Mouse (Mus musculus): ENCODE measurements around the gene H2-DMb2.
"Not testable (repeated sequence)": the region's sequence is repeated elsewhere in the genome, so short reads cannot be mapped to it uniquely, and the experiment has no call there.

The H2-DMb2 gene

GRCm38 (mm10) chr17:34135297-34136224 is 7.5 kb upstream of the H2-DMb2 start:
- peak; percentile 97 to 99 for DNase-seq (ENCODE audit: low spot score in 2 of 2)

- DNase-seq (ENCODE audit: low spot score in 2 of 2): no peak
Measured at GRCm38 (mm10) chr17:34137601-34138000, 5.5 kb upstream of the H2-DMb2 start.

GRCm38 (mm10) chr17:34138655-34139054 is 4.5 kb upstream of the H2-DMb2 start:
- no peak for DNase-seq (ENCODE audit: low spot score in 2 of 2)

- DNase-seq (ENCODE audit: low spot score in 2 of 2): no peak
Measured at GRCm38 (mm10) chr17:34139416-34139815, 3.7 kb upstream of the H2-DMb2 start.

- DNase-seq (ENCODE audit: low spot score in 2 of 2): no peak
Measured at GRCm38 (mm10) chr17:34140240-34140639, 2.9 kb upstream of the H2-DMb2 start.

GRCm38 (mm10) chr17:34141448-34141847 is 1.7 kb upstream of the H2-DMb2 start:
- DNase-seq (ENCODE audit: low spot score in 2 of 2): no peak

GRCm38 (mm10) chr17:34142456-34143010 is 574 bp upstream of the H2-DMb2 start:
- DNase-seq (ENCODE audit: low spot score in 2 of 2): no peak

GRCm38 (mm10) chr17:34143461-34143860 is 354 bp downstream of the H2-DMb2 start:
- DNase-seq (ENCODE audit: low spot score in 2 of 2): no peak

- not testable (repeated sequence) for DNase-seq (ENCODE audit: low spot score in 2 of 2)
Measured at GRCm38 (mm10) chr17:34144221-34144620, 1.1 kb downstream of the H2-DMb2 start.

- no peak for DNase-seq (ENCODE audit: low spot score in 2 of 2)
Measured at GRCm38 (mm10) chr17:34144960-34145371, 1.9 kb downstream of the H2-DMb2 start.

GRCm38 (mm10) chr17:34152923-34153322 is 9.8 kb downstream of the H2-DMb2 start, which contains the start of gene H2-DMb1:
H2-DMb1 (plus strand) TSS chr17:34153072.
- DNase-seq (ENCODE audit: low spot score in 2 of 2): no peak

- DNase-seq (ENCODE audit: low spot score in 2 of 2): no peak
Measured at GRCm38 (mm10) chr17:34155534-34155933, 12.4 kb downstream of the H2-DMb2 start.

- no peak for DNase-seq (ENCODE audit: low spot score in 2 of 2)
Measured at GRCm38 (mm10) chr17:34164202-34164895, 21.2 kb downstream of the H2-DMb2 start.

GRCm38 (mm10) chr17:34165033-34165730 is 22.1 kb downstream of the H2-DMb2 start:
- no peak for DNase-seq (ENCODE audit: low spot score in 2 of 2)

- no peak for DNase-seq (ENCODE audit: low spot score in 2 of 2)
Measured at GRCm38 (mm10) chr17:34169279-34169678, 26.2 kb downstream of the H2-DMb2 start.

- no peak for DNase-seq (ENCODE audit: low spot score in 2 of 2)
Measured at GRCm38 (mm10) chr17:34170487-34170876, 27.4 kb downstream of the H2-DMb2 start.

- DNase-seq (ENCODE audit: low spot score in 2 of 2): peak; percentile 52 to 85
Measured at GRCm38 (mm10) chr17:34170877-34171498, 27.9 kb downstream of the H2-DMb2 start.

- DNase-seq (ENCODE audit: low spot score in 2 of 2): no peak
Measured at GRCm38 (mm10) chr17:34172528-34172927, 29.4 kb downstream of the H2-DMb2 start.

GRCm38 (mm10) chr17:34174075-34174474 is 31.0 kb downstream of the H2-DMb2 start:
- no peak for DNase-seq (ENCODE audit: low spot score in 2 of 2)

- no peak for DNase-seq (ENCODE audit: low spot score in 2 of 2)
Measured at GRCm38 (mm10) chr17:34177179-34177578, 34.1 kb downstream of the H2-DMb2 start.

- DNase-seq (ENCODE audit: low spot score in 2 of 2): no peak
Measured at GRCm38 (mm10) chr17:34179019-34179418, 35.9 kb downstream of the H2-DMb2 start.
